Mouse (Mus musculus) CH12.LX (cell line): ENCODE results near the gene Crx. TPM values are rescaled to one million over a fixed set of nuclear protein-coding genes. Genes with fewer than 3 reads are reported as not detected.

ENCODE experiments used
- DNase-seq: peaks from one replicate; pipeline ENCODE4 v3.0.0-alpha.2; 2013; ENCODE audit errors: extremely low read depth
- H3K27ac ChIP-seq: 2 replicates; pipeline ENCODE4 v1.5.1; 2012; ENCODE audit warnings: low read depth, mild to moderate bottlenecking, control low read depth, moderate library complexity; ENCODE audit not compliant: insufficient read depth
- H3K27me3 ChIP-seq: replicated peaks from 2 replicates; pipeline ENCODE3; 2012; ENCODE audit warnings: inconsistent platforms
- H3K36me3 ChIP-seq, 2 experiments: replicated peaks in 1 of 2; 2 replicates each; pipeline versions ENCODE3 to v1.6.1; 2012; ENCODE audit warnings: inconsistent platforms in 1 of 2, low read length in 1 of 2, mild to moderate bottlenecking in 1 of 2, mixed read lengths in 1 of 2, moderate library complexity in 1 of 2; ENCODE audit not compliant: control insufficient read depth in 1 of 2, insufficient read depth in 1 of 2
- H3K4me1 ChIP-seq, 2 experiments: 2 replicates each; pipeline ENCODE4 v1.6.1; 2012; ENCODE audit warnings: inconsistent platforms in 1 of 2, moderate library complexity in 1 of 2; ENCODE audit not compliant: insufficient read depth in 2 of 2, control insufficient read depth in 1 of 2
- H3K4me2 ChIP-seq: 2 replicates; pipeline ENCODE4 v1.6.1; 2012; ENCODE audit warnings: low read depth, mild to moderate bottlenecking, control low read depth; ENCODE audit not compliant: poor library complexity, insufficient read depth, severe bottlenecking
- H3K4me3 ChIP-seq, 3 experiments: fragments of 150-350 bp in 1 of 3; sonication (generic) in 1 of 3; replicated peaks in 1 of 3; 2 replicates each; pipeline versions ENCODE3 to v1.5.1; 2011 to 2012; ENCODE audit warnings: low read depth in 2 of 3, low read length in 2 of 3, mild to moderate bottlenecking in 2 of 3, moderate library complexity in 2 of 3, control low read depth in 1 of 3, improper control_type of control experiment in 1 of 3, inconsistent platforms in 1 of 3, mixed read lengths in 1 of 3; ENCODE audit not compliant: poor library complexity in 1 of 3
- H3K79me2 ChIP-seq: replicated peaks from 2 replicates; pipeline ENCODE4 v1.6.1; 2012; ENCODE audit warnings: mild to moderate bottlenecking, moderate library complexity; ENCODE audit not compliant: control insufficient read depth, poor library complexity, insufficient read depth, severe bottlenecking; ENCODE audit errors: extremely low read depth
- H3K9ac ChIP-seq: 2 replicates; pipeline ENCODE4 v1.6.1; 2012; ENCODE audit warnings: low read depth, mild to moderate bottlenecking, control low read depth, moderate library complexity; ENCODE audit not compliant: insufficient read depth
- H3K9me3 ChIP-seq: replicated peaks from 2 replicates; pipeline ENCODE3; 2012; ENCODE audit warnings: low read length, inconsistent platforms, mixed read lengths
- CHD1 ChIP-seq: IDR thresholded peaks from 2 replicates; pipeline ENCODE4 v1.6.1; 2012; ENCODE audit warnings: low read depth, low read length, improper control_type of control experiment, inconsistent platforms
- E2F4 ChIP-seq: IDR thresholded peaks from 2 replicates; pipeline ENCODE4 v1.6.1; 2011; ENCODE audit warnings: low read depth, low read length, improper control_type of control experiment; ENCODE audit not compliant: insufficient replicate concordance
- EP300 ChIP-seq: IDR thresholded peaks from 2 replicates; pipeline ENCODE4 v1.6.1; 2011; ENCODE audit warnings: low read length, improper control_type of control experiment
- GABPA ChIP-seq: IDR thresholded peaks from 2 replicates; pipeline ENCODE4 v1.6.1; 2012; ENCODE audit warnings: low read depth, low read length, improper control_type of control experiment, inconsistent platforms; ENCODE audit not compliant: insufficient replicate concordance
- JUN ChIP-seq: IDR thresholded peaks from 2 replicates; pipeline ENCODE4 v1.6.1; 2011; ENCODE audit warnings: low read depth, mild to moderate bottlenecking, low read length, improper control_type of control experiment, moderate library complexity; ENCODE audit not compliant: insufficient read depth
- JUND ChIP-seq: conservative IDR thresholded peaks from 2 replicates; pipeline ENCODE4 v1.6.1; 2011; ENCODE audit warnings: low read depth, low read length, improper control_type of control experiment
- MAFK ChIP-seq: IDR thresholded peaks from 2 replicates; pipeline ENCODE4 v1.6.1; 2011; ENCODE audit warnings: low read length, improper control_type of control experiment; ENCODE audit not compliant: insufficient replicate concordance
- MAX ChIP-seq: IDR thresholded peaks from 2 replicates; pipeline ENCODE4 v1.6.1; 2011; ENCODE audit warnings: low read length, improper control_type of control experiment
- MAZ ChIP-seq: IDR thresholded peaks from 2 replicates; pipeline ENCODE4 v1.6.1; 2012; ENCODE audit warnings: low read depth, mild to moderate bottlenecking, inconsistent platforms, low read length, improper control_type of control experiment, moderate library complexity
- MEF2A ChIP-seq: IDR thresholded peaks from 2 replicates; pipeline ENCODE4 v1.6.1; 2014; ENCODE audit warnings: low read depth, mild to moderate bottlenecking, inconsistent platforms, low read length, improper control_type of control experiment, borderline replicate concordance
- MXI1 ChIP-seq: IDR thresholded peaks from 2 replicates; pipeline ENCODE4 v1.6.1; 2011; ENCODE audit warnings: mild to moderate bottlenecking, low read depth, low read length, improper control_type of control experiment
- MYC ChIP-seq: IDR thresholded peaks from 2 replicates; pipeline ENCODE4 v1.6.1; 2011; ENCODE audit warnings: low read depth, mild to moderate bottlenecking, improper control_type of control experiment, low read length
- NRF1 ChIP-seq: IDR thresholded peaks from 2 replicates; pipeline ENCODE4 v1.6.1; 2014; ENCODE audit warnings: low read depth, mild to moderate bottlenecking, inconsistent platforms, low read length, improper control_type of control experiment, moderate library complexity
- PAX5 ChIP-seq: IDR thresholded peaks from 2 replicates; pipeline ENCODE4 v1.6.1; 2012; ENCODE audit warnings: low read length, inconsistent platforms, mixed read lengths
- POLR2AphosphoS2 ChIP-seq: IDR thresholded peaks from 2 replicates; pipeline ENCODE4 v1.6.1; 2011; ENCODE audit warnings: low read depth, low read length, improper control_type of control experiment
- RAD21 ChIP-seq: IDR thresholded peaks from 2 replicates; pipeline ENCODE4 v1.6.1; 2011; ENCODE audit warnings: low read depth, mild to moderate bottlenecking, low read length, improper control_type of control experiment, moderate library complexity
- SMC3 ChIP-seq: IDR thresholded peaks from 2 replicates; pipeline ENCODE4 v1.6.1; 2011; ENCODE audit warnings: low read depth, low read length, improper control_type of control experiment
- TBP ChIP-seq: conservative IDR thresholded peaks from 2 replicates; pipeline ENCODE4 v1.6.1; 2011; ENCODE audit warnings: low read depth, low read length, improper control_type of control experiment
- USF1 ChIP-seq: IDR thresholded peaks from 2 replicates; pipeline ENCODE4 v1.6.1; 2014; ENCODE audit warnings: low read depth, mild to moderate bottlenecking, inconsistent platforms, low read length, improper control_type of control experiment
- ZMIZ1 ChIP-seq: IDR thresholded peaks from 2 replicates; pipeline ENCODE4 v1.6.1; 2012; ENCODE audit warnings: low read depth, mild to moderate bottlenecking, inconsistent platforms, low read length, improper control_type of control experiment
- ZNF384 ChIP-seq: IDR thresholded peaks from 2 replicates; pipeline ENCODE4 v1.6.1; 2012; ENCODE audit warnings: low read depth, low read length, improper control_type of control experiment, inconsistent platforms
- dilution Hi-C: fragments of 300-500 bp; cut with MboI; formaldehyde crosslinking; loops from 2 replicates; pipeline ENCODE4 v1.14.3; 2020; ENCODE audit warnings: low sequenced_read_pairs; ENCODE audit not compliant: extremely low pct_unique_long_range_greater_than_20kb, extremely low pct_ligation_motif_present
- in situ Hi-C: fragments of 300-500 bp; cut with MboI; formaldehyde crosslinking; loops from 3 replicates; pipeline ENCODE4 v1.14.3; 2019; ENCODE audit warnings: low sequenced_read_pairs, low pct_ligation_motif_present, low pct_unique_long_range_greater_than_20kb, mixed read lengths
- polyA plus RNA-seq: library from polyadenylated mRNA; unstranded; fragments of >175 nt; gene quantifications from 2 replicates; pipeline ENCODE4 v1.2.1, GENCODE M21; 2012; ENCODE audit warnings: low read depth; ENCODE audit not compliant: insufficient read length
- total RNA-seq, 2 experiments: library from RNA; depleted of rRNA; stranded (reverse); fragments of 300-350 nt in 1 of 2; fragments of >200 nt in 1 of 2; gene quantifications; 2 replicates each; pipeline ENCODE4 v1.2.3; 2012 to 2014

Gene Crx
- total and polyA plus RNA-seq, 3 experiments: not detected

DNA sequence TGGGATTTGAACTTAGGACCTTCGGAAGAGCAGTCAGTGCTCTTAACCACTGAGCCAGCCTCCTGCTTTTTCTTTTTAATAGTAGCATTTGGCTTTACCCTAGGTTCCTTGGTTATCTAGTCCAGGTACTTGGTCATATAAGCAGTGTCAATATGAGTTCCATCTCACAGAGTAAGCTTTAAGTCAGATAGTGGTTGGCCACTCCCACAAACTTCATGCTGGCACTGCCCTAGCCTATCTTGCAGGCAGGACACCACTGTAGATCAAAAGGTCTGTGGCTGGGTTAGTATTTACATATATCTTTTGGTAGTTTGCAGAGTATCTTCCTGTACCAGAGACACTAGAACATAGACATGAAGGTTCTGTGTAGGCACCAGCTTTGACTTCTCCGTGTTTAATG lies 4.4 kb upstream of the Crx start:
- H3K9me3 ChIP-seq: no peaks in the 10 kb centered on the region
- no peak overlapping the region for H3K4me2 ChIP-seq
- TF ChIP-seq EP300 (no peak), MAX (no peak), USF1 (no peak), JUN (no peak), CHD1 (no peak), NRF1 (no peak)
- TF ChIP-seq, all 38 proteins: peak for 0
- Histone ChIP-seq H3K27ac (no peak overlapping the region), H3K9ac (no peak overlapping the region), H3K4me1 (no peaks in the 10 kb centered on the region), H3K79me2 (no peaks in the 10 kb centered on the region), H3K4me3 (no peak overlapping the region), H3K36me3 (no peaks in the 10 kb centered on the region), H3K27me3 (peaks cover 63% of the 10 kb centered on the region)
- in situ Hi-C loops (no loop called here), dilution Hi-C loops (no loop called here)
- no peak for DNase-seq

DNA sequence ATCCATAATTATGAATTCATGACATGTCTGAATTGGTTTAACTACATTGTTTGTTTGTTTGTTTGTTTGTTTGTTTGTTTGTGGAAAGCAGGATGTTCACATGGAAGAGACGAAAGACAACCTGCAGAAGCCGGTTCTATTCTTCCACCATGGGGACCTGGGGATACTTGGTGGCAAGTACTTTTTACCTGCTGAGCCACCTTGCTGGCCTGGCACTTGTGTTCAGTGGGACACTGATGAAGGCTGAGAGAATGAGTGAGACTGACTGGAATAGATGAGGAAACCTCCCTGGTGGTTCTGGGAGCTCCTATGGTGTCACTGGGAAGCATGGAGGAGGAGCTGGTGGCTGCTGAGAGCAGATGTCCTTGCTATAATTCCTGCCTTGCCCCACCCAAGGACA lies 2.5 kb upstream of the Crx start, which contains the start of gene Crxos:
Crxos (plus strand) TSS at position 301 of the 400 bp plus-strand sequence.
- H3K36me3 ChIP-seq: no peaks in the 10 kb centered on the region
- H3K27ac ChIP-seq: no peak within 1 kb of the TSS
- H3K4me1 ChIP-seq: no peaks in the 10 kb centered on the region
- in situ Hi-C loops (no loop called here), dilution Hi-C loops (no loop called here)
- H3K9me3 ChIP-seq: no peaks in the 10 kb centered on the region
- H3K4me3 ChIP-seq: no peak within 1 kb of the TSS
- no peak within 1 kb of the TSS for H3K9ac ChIP-seq
- DNase-seq: no peak
- H3K79me2 ChIP-seq: no peaks in the 10 kb centered on the region
- H3K4me2 ChIP-seq: no peak within 1 kb of the TSS
- TF ChIP-seq USF1: no peak
- TF ChIP-seq ZNF384: no peak
- TF ChIP-seq MXI1: no peak
- no peak for TF ChIP-seq PAX5
- TF ChIP-seq GABPA: no peak
- TF ChIP-seq MAZ: no peak
- TF ChIP-seq JUN: no peak
- no peak for TF ChIP-seq SMC3
- no peak for TF ChIP-seq NRF1
- no peak for TF ChIP-seq RAD21
- TF ChIP-seq ZMIZ1: no peak
- TF ChIP-seq E2F4: no peak
- no peak for TF ChIP-seq MEF2A
- TF ChIP-seq TBP: no peak
- TF ChIP-seq MYC: no peak
- no peak for TF ChIP-seq CHD1
- TF ChIP-seq POLR2AphosphoS2: no peak
- no peak for TF ChIP-seq MAFK
- no peak for TF ChIP-seq JUND
- peaks cover 73% of the 10 kb centered on the region for H3K27me3 ChIP-seq
